Mouse (Mus musculus) forebrain, embryonic 10.5 days (tissue): ENCODE data around the gene Ap5b1. TPM values are rescaled to one million over a fixed set of nuclear protein-coding genes. Genes with fewer than 3 reads are reported as not detected.
A peak's percentile ranks its signal among the peaks of the same experiment; 100 is the strongest.

Experiments
- DNase-seq: peaks from one replicate; pipeline ENCODE4 v3.0.0-alpha.2; 2017; ENCODE audit warnings: low spot score; ENCODE audit errors: extremely low spot score
- H3K27ac ChIP-seq: fragments of 300-500 bp; sonication (generic); 2 replicates; pipeline ENCODE4 v1.5.1; 2016; ENCODE audit warnings: mild to moderate bottlenecking
- H3K27me3 ChIP-seq: fragments of 300-500 bp; sonication (generic); 2 replicates; pipeline ENCODE4 v1.6.1; 2016; ENCODE audit warnings: mild to moderate bottlenecking; ENCODE audit not compliant: poor library complexity, severe bottlenecking
- H3K36me3 ChIP-seq: fragments of 300-500 bp; sonication (generic); replicated peaks from 2 replicates; pipeline ENCODE4 v1.6.1; 2016; ENCODE audit warnings: mild to moderate bottlenecking, moderate library complexity
- H3K4me1 ChIP-seq: fragments of 300-500 bp; sonication (generic); 2 replicates; pipeline ENCODE4 v1.6.1; 2016
- H3K4me3 ChIP-seq: fragments of 300-500 bp; sonication (generic); 2 replicates; pipeline ENCODE4 v1.5.1; 2016; ENCODE audit warnings: mild to moderate bottlenecking, moderate library complexity
- H3K9me3 ChIP-seq: fragments of 300-500 bp; sonication (generic); 2 replicates; pipeline ENCODE4 v1.6.1; 2016; ENCODE audit warnings: mild to moderate bottlenecking, moderate library complexity
- WGBS: fragments of 180-500 bp; shearing (Covaris S2); methylation state at CpG from one replicate; pipeline ENCODE4 v1.1.7; 2016; 5-methylcytosine and 5-hydroxymethylcytosine counted together
- polyA plus RNA-seq: library from polyadenylated mRNA; unstranded; fragments of >200 nt; fragmentation: Nextera tagmentation; extraction: Ambion mirVana; gene quantifications from 2 replicates; pipeline ENCODE4 v1.2.1, GENCODE M21; 2016

Gene Ap5b1
- polyA plus RNA-seq, 1 experiment from 2014 or later = 2.0 TPM

DNA sequence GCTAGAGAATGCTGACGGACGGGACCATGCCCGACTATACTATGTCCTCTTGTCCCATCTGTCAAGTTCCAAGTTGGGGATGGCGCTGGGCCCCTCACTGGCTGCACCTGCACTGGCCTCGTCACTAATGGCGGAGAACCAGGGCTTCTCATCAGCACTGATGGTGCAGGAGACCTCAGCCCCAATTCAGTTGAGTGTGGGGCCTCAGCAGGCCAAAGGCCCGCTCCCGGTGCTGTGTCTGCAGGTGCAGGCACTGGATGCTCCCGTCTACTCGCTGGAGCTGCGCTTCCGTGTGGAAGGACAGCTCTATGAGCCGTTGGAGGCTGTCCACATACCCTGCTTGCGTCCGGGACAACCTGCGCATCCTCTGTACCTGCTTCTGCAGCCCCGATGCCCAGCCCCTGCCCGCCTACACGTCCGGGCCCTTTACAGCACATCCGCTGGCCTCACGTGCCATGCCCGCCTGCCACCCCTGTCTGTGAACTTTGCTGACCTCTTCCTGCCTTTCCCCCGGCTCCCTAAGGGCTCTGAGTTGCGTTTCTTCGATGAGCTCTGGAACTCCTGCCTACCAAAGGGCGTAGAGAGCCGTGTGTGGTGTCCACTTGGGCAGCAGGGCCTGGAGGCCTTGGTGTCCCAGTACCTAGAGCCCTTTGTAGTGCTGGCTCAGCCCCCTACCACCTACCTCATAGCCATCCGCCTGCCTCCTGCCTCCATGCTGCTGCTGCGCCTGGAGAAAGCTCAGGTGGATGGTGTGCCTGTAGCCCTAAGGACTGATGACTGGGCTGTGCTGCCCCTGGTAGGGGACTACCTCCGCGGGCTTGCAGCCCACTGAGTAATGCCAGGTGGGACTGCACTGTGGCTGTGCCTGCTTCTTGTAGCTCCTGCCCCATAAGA lies 2.8 kb downstream of the Ap5b1 start:
- Histone ChIP-seq H3K9me3 (no peaks in the 10 kb centered on the region), H3K4me3 (peak overlapping the region; percentile 2; the same call in 1 of the 2 replicates), H3K36me3 (0 out of 2 replicates have a peak, but pooled peaks cover 4% of the 10 kb centered on the region), H3K27ac (0 out of 2 replicates have a peak overlapping the region, but pooled peaks have one; percentile 41), H3K4me1 (peaks cover 32% of the 10 kb centered on the region), H3K27me3 (peaks cover 31% of the 10 kb centered on the region)
- no peak for DNase-seq
- 89% methylated on average over 32 of the region's 32 CpGs for WGBS

DNA sequence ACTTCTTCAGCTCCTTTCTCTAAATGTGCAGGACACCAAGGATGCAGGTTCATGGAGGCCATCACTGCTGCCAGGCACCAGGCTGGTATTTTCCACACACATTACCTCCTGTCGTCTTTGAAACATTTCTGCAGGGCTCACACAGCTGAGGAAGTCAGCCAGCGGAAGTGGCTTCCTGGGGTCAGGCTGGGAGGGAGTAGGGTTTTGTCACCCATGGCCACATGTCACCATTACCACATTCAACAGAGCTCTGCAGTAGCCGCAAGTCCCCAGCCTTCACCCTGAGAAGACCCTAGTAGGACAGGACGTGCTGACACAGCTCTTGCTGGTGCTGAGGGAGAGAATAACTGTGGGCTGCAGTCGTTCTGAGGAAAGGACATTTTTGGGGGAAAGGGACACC lies 4.0 kb downstream of the Ap5b1 start:
- Histone ChIP-seq H3K27me3 (peaks cover 19% of the 10 kb centered on the region), H3K36me3 (0 out of 2 replicates have a peak, but pooled peaks cover 4% of the 10 kb centered on the region), H3K4me1 (peaks cover 24% of the 10 kb centered on the region), H3K4me3 (no peak overlapping the region), H3K9me3 (no peaks in the 10 kb centered on the region), H3K27ac (no peak overlapping the region)
- no peak for DNase-seq
- WGBS = 82% methylated on average over 5 of the region's 5 CpGs

DNA sequence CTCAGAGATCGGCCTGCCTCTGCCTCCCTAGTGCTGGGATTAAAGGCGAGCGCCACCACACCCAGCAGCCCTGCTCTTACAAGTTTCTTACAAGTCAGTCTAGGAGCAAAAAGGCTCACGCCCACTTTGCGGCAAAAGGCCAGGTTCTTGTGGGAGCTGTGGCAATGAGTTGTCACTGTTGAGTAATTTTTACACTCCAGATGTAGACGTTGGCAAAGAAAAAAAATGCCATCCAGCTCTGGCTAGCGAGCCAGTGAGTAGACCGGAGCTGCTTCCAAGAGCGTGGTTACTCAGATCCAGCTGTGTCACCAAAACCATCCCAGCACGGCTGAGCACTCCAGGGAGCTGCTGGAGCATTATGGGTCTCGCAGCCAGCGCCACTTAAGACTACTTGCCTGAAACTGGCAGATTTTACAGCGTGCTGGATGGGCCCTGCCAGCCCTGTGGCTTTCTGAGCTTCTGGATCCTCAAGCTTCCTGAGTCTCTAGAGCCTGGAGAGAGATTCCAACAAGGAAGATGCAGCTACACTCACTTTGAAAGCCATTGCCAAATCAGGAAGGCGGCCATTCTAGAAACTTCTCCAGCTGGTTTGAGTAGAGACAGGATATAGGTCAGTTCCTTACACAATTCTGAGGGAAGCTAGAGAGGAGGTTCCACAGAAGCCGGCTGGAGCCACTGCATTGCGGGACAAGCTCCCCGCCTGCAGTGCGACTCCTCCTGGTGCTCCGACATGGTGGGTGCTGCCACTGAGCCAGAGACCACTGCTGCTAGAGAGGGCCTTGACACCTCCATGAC lies 4.7 kb downstream of the Ap5b1 start:
- Histone ChIP-seq H3K4me1 (peaks cover 18% of the 10 kb centered on the region), H3K27ac (no peak overlapping the region), H3K9me3 (no peaks in the 10 kb centered on the region), H3K36me3 (0 out of 2 replicates have a peak, but pooled peaks cover 4% of the 10 kb centered on the region), H3K4me3 (no peak overlapping the region), H3K27me3 (peaks cover 15% of the 10 kb centered on the region)
- WGBS = 87% methylated on average over 19 of the region's 19 CpGs
- DNase-seq = no peak

DNA sequence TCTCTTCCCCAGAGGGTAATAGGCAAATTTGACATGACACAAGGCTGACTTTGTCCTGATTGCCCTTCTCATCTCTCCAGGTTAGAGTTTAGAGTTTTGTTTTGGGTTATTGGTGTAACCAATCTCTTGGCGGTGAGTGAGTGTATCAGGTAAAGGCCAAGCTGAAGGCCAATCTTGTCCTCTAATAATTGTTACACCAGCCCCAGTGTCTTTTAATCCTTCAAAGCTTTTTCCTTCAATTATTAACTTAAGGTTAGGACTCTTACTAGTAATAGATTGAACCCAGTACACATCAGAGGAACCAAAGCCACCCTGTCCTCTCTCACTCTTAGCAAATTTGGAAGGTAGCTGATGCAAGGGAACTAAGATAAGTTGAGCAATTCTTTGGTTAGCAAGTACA lies 7.5 kb downstream of the Ap5b1 start:
- Histone ChIP-seq H3K27me3 (peaks cover under 1% of the 10 kb centered on the region), H3K9me3 (no peaks in the 10 kb centered on the region), H3K27ac (no peak overlapping the region), H3K4me1 (no peaks in the 10 kb centered on the region), H3K36me3 (0 out of 2 replicates have a peak, but pooled peaks cover 4% of the 10 kb centered on the region), H3K4me3 (no peak overlapping the region)
- no peak for DNase-seq
- 93% methylated on average over 1 of the region's 1 CpGs for WGBS

DNA sequence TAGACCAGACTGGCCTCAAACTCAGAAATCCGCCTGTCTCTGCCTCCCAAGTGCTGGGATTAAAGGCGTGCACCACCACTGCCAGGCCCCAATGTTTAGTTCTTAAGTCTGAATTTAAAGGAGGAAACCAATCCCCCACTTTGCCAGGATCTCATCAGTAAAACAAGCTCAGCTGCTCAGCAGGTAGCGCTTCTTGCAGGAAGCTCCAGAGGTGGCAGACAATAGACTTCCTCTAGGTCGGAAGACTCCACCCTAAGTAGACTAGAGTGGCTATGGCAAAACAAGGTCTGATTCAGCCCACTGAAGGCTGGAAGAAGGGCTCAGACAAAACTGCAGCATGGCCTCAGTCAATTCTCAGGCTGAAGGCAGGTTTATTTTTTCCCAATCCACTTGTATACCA lies 12.1 kb downstream of the Ap5b1 start:
- no peak for DNase-seq
- H3K4me3 ChIP-seq = no peak overlapping the region
- no peaks in the 10 kb centered on the region for H3K9me3 ChIP-seq
- no peaks in the 10 kb centered on the region for H3K36me3 ChIP-seq
- no peaks in the 10 kb centered on the region for H3K4me1 ChIP-seq
- WGBS = 77% methylated on average over 4 of the region's 4 CpGs
- no peaks in the 10 kb centered on the region for H3K27me3 ChIP-seq
- H3K27ac ChIP-seq = no peak overlapping the region

- H3K4me1 ChIP-seq = no peaks in the 10 kb centered on the region
- WGBS = 87% methylated on average over 6 of the region's 6 CpGs
- H3K4me3 ChIP-seq = no peak overlapping the region
- H3K27ac ChIP-seq = no peak overlapping the region
- H3K36me3 ChIP-seq = no peaks in the 10 kb centered on the region
- no peaks in the 10 kb centered on the region for H3K27me3 ChIP-seq
- DNase-seq = no peak
- H3K9me3 ChIP-seq = no peaks in the 10 kb centered on the region
Observed at GRCm38 (mm10) chr19:5580776-5581175, 13.0 kb downstream of the Ap5b1 start.

DNA sequence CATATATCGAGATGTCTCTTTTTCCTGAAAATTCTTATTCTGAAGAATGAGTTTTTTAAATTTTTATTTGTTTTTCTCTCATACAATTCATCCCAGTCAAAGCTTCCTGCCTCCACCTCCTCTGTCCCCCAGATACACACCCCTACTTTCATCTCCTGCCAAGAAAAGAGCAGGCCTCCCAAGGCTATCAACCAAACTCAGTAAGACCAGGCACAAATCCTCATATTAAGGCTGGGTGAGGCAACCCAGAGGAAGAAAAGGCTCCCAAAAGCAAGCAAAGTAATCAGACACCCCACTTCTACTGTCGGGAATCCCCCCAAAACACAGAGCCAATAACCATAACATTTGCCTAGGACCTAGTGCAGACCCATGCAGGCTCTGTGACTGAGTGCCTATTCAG lies 14.2 kb downstream of the Ap5b1 start:
- 82% methylated on average over 2 of the region's 2 CpGs for WGBS
- Histone ChIP-seq H3K27me3 (no peaks in the 10 kb centered on the region), H3K36me3 (no peaks in the 10 kb centered on the region), H3K27ac (no peak overlapping the region), H3K9me3 (no peaks in the 10 kb centered on the region), H3K4me1 (no peaks in the 10 kb centered on the region), H3K4me3 (no peak overlapping the region)
- no peak for DNase-seq

DNA sequence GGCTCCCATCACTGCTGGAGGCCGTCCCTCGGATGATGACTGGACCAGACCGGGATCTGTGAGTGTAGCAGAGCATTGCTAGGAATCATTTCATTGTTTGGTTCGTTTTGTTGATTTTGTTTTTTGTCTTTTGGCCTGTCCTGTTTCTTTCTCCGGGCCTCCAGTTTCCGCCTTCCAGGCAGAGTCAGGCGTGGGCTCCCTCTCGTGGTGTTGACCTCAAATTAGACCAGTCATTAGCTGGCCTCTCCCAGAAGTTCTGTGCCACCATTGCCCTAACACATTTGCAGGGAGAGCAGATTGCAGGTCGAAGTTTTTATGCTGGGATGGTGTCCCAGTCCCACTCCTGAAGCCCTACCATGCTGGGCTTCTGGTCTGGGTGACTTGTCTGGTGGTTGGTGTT lies 21.3 kb downstream of the Ap5b1 start:
- Histone ChIP-seq H3K4me3 (no peak overlapping the region), H3K27me3 (no peaks in the 10 kb centered on the region), H3K27ac (no peak overlapping the region), H3K4me1 (no peaks in the 10 kb centered on the region), H3K36me3 (no peaks in the 10 kb centered on the region), H3K9me3 (no peaks in the 10 kb centered on the region)
- 82% methylated on average over 9 of the region's 9 CpGs for WGBS
- no peak for DNase-seq

GRCm38 (mm10) chr19:5591888-5592287 lies 24.1 kb downstream of the Ap5b1 start:
- Histone ChIP-seq H3K4me3 (no peak overlapping the region), H3K27ac (no peak overlapping the region), H3K9me3 (no peaks in the 10 kb centered on the region), H3K4me1 (no peaks in the 10 kb centered on the region), H3K27me3 (no peaks in the 10 kb centered on the region), H3K36me3 (no peaks in the 10 kb centered on the region)
- no peak for DNase-seq
- whole genome bisulfite sequencing = 90% methylated on average over 6 of the region's 6 CpGs

- Histone ChIP-seq H3K4me1 (peaks cover 22% of the 10 kb centered on the region), H3K36me3 (peaks cover 18% of the 10 kb centered on the region), H3K9me3 (no peaks in the 10 kb centered on the region), H3K27me3 (no peaks in the 10 kb centered on the region), H3K27ac (no peak overlapping the region), H3K4me3 (no peak overlapping the region)
- no peak for DNase-seq
- WGBS = 81% methylated on average over 4 of the region's 4 CpGs
Observed at GRCm38 (mm10) chr19:5599224-5599623, 31.4 kb downstream of the Ap5b1 start.

- DNase-seq = peak; percentile 80
- H3K36me3 ChIP-seq = peaks cover 45% of the 10 kb centered on the region
- peak within 1 kb of the TSS; percentile 100 for H3K4me3 ChIP-seq
- H3K9me3 ChIP-seq = no peaks in the 10 kb centered on the region
- peak within 1 kb of the TSS; percentile 97 for H3K27ac ChIP-seq
- no peaks in the 10 kb centered on the region for H3K27me3 ChIP-seq
- H3K4me1 ChIP-seq = peaks cover 25% of the 10 kb centered on the region
- WGBS = under 1% methylated on average over 64 of the region's 64 CpGs
Observed at GRCm38 (mm10) chr19:5601752-5602541, 34.1 kb downstream of the Ap5b1 start, which contains the start of gene Rnaseh2c. Gene Rnaseh2c (plus strand): TSS chr19:5601873.

DNA sequence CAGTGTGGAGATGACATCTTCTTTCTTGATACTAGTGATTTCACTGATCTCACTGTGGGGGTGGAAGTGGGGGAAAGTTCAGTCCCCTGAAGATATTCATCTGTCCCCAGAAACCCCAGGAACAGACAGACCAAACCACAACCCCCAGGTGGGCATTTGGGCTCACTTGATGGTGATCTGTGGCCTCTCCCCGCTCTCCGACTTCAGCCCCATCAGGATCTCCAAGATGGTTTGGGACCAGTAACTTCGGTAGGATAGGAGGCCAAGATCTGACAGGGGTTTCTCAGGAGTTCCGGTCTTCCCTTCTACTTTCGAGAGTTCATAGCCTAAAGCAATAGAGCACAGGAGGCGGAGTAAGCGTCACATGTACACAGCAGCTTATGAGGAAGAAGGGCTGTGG lies 35.8 kb downstream of the Ap5b1 start:
- H3K36me3 ChIP-seq = peaks cover 63% of the 10 kb centered on the region

More for the DNA sequence above, 35.8 kb downstream of the Ap5b1 start:
- peaks cover 33% of the 10 kb centered on the region for H3K4me1 ChIP-seq
- H3K27ac ChIP-seq = no peak overlapping the region
- H3K4me3 ChIP-seq = peak overlapping the region; percentile 100; the same call in 1 of the 2 replicates
- WGBS = 96% methylated on average over 7 of the region's 7 CpGs
- DNase-seq = no peak
- no peaks in the 10 kb centered on the region for H3K9me3 ChIP-seq
- H3K27me3 ChIP-seq = no peaks in the 10 kb centered on the region
